Mouse (Mus musculus): ENCODE results near the gene Cwc27. TPM values are rescaled to one million over a fixed set of nuclear protein-coding genes. Genes with fewer than 3 reads are reported as not detected.

Gene Cwc27
- polyA plus RNA-seq, 1 experiment from 2014 or later: 27.9 TPM

GRCm38 (mm10) chr13:104656666-104657272 is 160.2 kb downstream of the Cwc27 start:
- DNase-seq (ENCODE audit: low spot score): no peak
- peaks cover 20% of the 10 kb centered on the region for H3K36me3 ChIP-seq
- no peaks in the 10 kb centered on the region for H3K4me1 ChIP-seq (replicated peaks)
- no peak overlapping the region for H3K27ac ChIP-seq
- no peaks in the 10 kb centered on the region for H3K9me3 ChIP-seq
- H3K4me3 ChIP-seq: no peak overlapping the region
- no peaks in the 10 kb centered on the region for H3K27me3 ChIP-seq (ENCODE audit: insufficient read depth, poor library complexity, severe bottlenecking)
- WGBS: 95% methylated on average over 5 of the region's 5 CpGs

DNA sequence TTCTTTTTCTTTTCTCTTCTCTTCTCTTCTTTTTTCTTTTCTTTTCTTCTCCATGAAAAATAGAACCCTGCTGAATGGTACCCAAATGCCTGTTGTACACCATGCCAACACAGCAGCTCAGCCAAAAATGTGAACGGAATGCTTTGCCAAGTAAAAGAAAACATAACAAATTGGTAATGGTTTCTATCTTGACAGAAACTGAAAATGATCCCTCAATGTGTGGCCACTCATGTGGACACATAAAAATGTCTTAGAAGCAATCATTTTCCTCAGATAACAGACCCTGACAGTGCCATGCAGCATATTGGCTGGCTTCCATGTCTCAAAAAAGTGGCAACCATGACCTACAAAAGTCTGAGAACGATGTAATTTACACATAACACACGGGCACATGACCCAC is 161.8 kb downstream of the Cwc27 start:
- Histone ChIP-seq H3K27me3 (ENCODE audit: insufficient read depth, poor library complexity, severe bottlenecking) (no peaks in the 10 kb centered on the region), H3K4me1 (replicated peaks) (no peaks in the 10 kb centered on the region), H3K4me3 (no peak overlapping the region), H3K36me3 (peaks cover 8% of the 10 kb centered on the region), H3K9me3 (no peaks in the 10 kb centered on the region), H3K27ac (no peak overlapping the region)
- DNase-seq (ENCODE audit: low spot score): no peak
- 80% methylated on average over 3 of the region's 3 CpGs for WGBS

DNA sequence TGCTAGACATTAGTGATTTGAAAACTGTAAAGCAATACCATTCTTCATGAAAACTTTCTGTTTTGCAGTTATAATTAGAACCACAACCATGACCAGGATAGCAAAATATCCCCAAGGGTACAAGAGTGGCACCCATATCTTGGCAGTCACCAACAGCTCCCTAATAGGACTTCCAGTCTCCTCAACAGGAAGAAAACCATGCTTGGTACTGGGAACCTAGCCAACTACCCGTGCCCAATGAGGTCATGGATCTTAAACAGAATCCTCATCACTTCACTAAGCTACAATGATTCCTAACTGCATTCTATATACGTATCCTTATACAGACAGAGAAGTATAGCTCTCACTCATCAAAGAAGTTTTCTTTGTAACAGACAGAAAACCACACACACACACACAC is 165.2 kb downstream of the Cwc27 start:
- Histone ChIP-seq H3K4me1 (replicated peaks) (no peaks in the 10 kb centered on the region), H3K27me3 (ENCODE audit: insufficient read depth, poor library complexity, severe bottlenecking) (no peaks in the 10 kb centered on the region), H3K4me3 (no peak overlapping the region), H3K9me3 (no peaks in the 10 kb centered on the region), H3K36me3 (peaks cover 2% of the 10 kb centered on the region), H3K27ac (no peak overlapping the region)
- 91% methylated on average over 2 of the region's 2 CpGs for WGBS
- no peak for DNase-seq (ENCODE audit: low spot score)

DNA sequence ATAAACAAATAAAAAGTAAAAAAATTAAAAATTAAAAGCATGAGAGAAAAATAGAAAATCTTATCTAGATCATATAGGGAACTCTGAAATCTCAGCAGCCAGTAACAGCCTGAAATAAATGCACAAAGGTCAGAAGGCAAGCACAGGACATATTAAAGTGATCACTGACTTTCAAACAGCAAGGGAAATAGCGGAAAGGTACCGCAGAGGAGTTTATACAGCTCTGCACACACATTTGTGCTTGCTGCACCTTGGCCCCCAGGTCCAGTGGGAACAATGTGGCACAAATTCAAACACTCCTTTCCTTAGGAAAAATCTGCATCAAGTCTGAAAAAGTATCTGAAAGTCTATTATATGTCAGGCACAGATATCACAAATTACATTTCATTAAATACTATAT is 166.3 kb downstream of the Cwc27 start:
- Histone ChIP-seq H3K27ac (no peak overlapping the region), H3K9me3 (no peaks in the 10 kb centered on the region), H3K36me3 (no peaks in the 10 kb centered on the region), H3K4me1 (replicated peaks) (no peaks in the 10 kb centered on the region), H3K27me3 (ENCODE audit: insufficient read depth, poor library complexity, severe bottlenecking) (no peaks in the 10 kb centered on the region), H3K4me3 (no peak overlapping the region)
- no peak for DNase-seq (ENCODE audit: low spot score)
- WGBS: 89% methylated on average over 2 of the region's 2 CpGs

DNA sequence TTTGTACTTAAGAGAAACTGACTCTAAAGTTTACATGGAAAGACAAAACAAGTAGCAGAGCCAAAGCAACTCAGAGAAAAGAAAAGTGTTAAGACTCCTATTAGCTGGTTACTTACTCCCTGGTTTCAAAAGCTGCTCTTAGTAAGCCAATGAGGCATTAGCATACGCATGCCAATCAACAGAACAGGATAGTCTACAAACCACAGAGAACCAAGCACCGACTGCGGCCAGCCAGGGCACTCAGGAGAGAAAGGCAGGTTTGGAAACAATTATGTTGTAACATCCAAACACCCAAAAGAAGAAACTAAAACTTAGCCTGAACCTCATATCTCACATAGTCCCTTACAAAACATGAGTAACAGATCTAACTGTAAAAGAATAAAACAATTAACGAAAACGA is 166.8 kb downstream of the Cwc27 start:
- Histone ChIP-seq H3K36me3 (no peaks in the 10 kb centered on the region), H3K4me3 (no peak overlapping the region), H3K4me1 (replicated peaks) (no peaks in the 10 kb centered on the region), H3K27me3 (ENCODE audit: insufficient read depth, poor library complexity, severe bottlenecking) (no peaks in the 10 kb centered on the region), H3K9me3 (no peaks in the 10 kb centered on the region), H3K27ac (no peak overlapping the region)
- DNase-seq (ENCODE audit: low spot score): no peak
- 77% methylated on average over 5 of the region's 5 CpGs for WGBS

DNA sequence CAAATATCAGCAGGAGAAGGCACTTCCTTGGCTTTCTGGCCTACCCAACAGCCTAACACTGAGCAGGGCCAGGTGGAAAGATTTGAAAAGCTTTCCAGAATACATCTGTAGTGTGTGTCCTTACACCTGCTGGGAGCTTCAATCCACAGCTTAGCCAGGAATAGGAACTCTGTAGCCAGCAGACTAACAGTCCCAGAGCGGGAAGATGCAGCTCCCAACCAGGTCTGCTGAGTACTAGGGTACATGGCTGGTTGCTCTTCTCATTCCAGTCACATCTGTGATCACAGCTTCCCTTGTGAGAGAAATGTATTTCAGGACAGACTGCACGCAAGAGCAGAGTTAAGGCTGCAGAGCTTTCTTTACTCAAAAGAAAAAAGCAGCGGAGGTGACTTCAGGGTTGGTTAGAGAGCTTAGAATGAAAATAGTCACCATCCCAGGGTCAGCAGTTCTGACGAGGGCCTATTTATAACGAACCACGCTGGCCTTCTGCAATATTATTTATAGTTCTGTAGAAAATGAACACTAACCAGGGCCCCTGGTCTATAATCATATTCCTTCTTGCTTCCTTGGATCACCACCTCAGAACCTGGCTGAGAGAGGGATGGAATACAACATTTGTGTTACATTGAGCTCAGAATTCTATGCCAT is 171.0 kb downstream of the Cwc27 start:
- 94% methylated on average over 6 of the region's 6 CpGs for WGBS
- no peak overlapping the region for H3K27ac ChIP-seq
- no peaks in the 10 kb centered on the region for H3K36me3 ChIP-seq
- no peak for DNase-seq (ENCODE audit: low spot score)
- no peaks in the 10 kb centered on the region for H3K9me3 ChIP-seq
- H3K4me1 ChIP-seq (replicated peaks): no peaks in the 10 kb centered on the region
- no peak overlapping the region for H3K4me3 ChIP-seq
- H3K27me3 ChIP-seq (ENCODE audit: insufficient read depth, poor library complexity, severe bottlenecking): no peaks in the 10 kb centered on the region

DNA sequence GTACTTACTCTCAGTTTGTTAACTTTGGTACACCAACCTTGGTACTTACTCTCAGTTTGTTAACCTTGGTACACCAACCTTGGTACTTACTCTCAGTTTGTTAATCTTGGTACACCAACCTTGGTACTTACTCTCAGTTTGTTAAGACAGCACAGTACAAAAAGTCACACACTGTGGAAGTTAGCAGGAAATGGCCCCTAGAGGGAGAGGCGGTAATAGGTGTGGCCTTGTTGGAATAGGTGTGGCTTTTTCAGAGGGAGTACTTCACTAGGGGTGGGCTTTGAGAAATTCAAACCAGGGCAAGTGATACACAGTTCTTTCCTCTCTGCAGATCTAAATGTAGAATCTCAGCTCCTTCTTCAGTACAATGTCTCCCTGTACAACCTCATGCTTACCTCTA is 172.8 kb downstream of the Cwc27 start:
- 97% methylated on average over 1 of the region's 1 CpGs for WGBS
- no peaks in the 10 kb centered on the region for H3K27me3 ChIP-seq (ENCODE audit: insufficient read depth, poor library complexity, severe bottlenecking)

DNA sequence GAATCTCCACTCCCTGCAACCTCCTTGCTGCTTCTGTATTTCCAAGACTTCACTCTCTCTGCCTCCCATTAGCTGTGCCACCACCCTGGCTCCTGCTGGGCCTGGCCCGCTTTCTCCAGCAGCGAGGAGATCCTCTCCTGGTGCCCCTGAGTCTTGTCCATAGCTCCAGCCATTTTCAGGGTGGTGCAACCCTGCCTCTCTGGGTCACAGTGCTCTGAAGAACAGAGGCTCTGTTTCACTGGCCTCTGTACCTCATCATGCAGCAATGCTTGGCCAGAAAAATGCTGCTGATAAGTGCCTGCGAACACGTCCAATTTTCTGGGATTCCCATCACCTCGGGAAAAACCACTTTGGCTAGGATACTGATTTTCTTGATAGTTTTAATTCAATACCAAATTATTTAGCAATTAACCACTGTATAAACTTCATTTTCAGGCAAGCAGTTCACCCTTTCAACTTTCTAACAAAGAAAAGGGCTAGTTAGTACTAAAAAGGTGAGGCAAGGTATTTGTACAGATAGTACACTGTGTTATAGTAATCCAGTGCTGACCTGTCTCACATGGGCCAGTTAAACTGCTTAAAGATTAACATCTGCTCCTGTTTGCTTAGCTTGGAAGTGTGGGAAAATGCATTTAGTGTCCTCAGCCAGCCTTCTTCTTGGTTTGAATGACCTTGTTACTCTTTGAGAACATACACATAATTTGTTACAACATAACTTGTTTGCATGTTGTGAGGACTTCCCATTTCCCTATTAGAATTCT is 176.1 kb downstream of the Cwc27 start:
- H3K27me3 ChIP-seq (ENCODE audit: insufficient read depth, poor library complexity, severe bottlenecking): no peaks in the 10 kb centered on the region
- WGBS: 86% methylated on average over 5 of the region's 5 CpGs
- H3K4me1 ChIP-seq (replicated peaks): 0 out of 2 replicates have a peak, but pooled peaks cover 2% of the 10 kb centered on the region
- H3K27ac ChIP-seq: no peak overlapping the region
- no peak for DNase-seq (ENCODE audit: low spot score)
- H3K36me3 ChIP-seq: peaks cover 3% of the 10 kb centered on the region; the same call in 1 of the 2 replicates
- no peaks in the 10 kb centered on the region for H3K9me3 ChIP-seq
- no peak overlapping the region for H3K4me3 ChIP-seq

More for the DNA sequence above, 172.8 kb downstream of the Cwc27 start:
- no peak for DNase-seq (ENCODE audit: low spot score)
- H3K27ac ChIP-seq: no peak overlapping the region
- peaks cover 2% of the 10 kb centered on the region; the same call in 1 of the 2 replicates for H3K36me3 ChIP-seq
- no peak overlapping the region for H3K4me3 ChIP-seq
- H3K9me3 ChIP-seq: no peaks in the 10 kb centered on the region
- no peaks in the 10 kb centered on the region for H3K4me1 ChIP-seq (replicated peaks)

- Histone ChIP-seq H3K36me3 (peaks cover 3% of the 10 kb centered on the region; the same call in 1 of the 2 replicates), H3K9me3 (no peaks in the 10 kb centered on the region), H3K27me3 (ENCODE audit: insufficient read depth, poor library complexity, severe bottlenecking) (no peaks in the 10 kb centered on the region), H3K27ac (no peak overlapping the region), H3K4me1 (replicated peaks) (0 out of 2 replicates have a peak, but pooled peaks cover 2% of the 10 kb centered on the region), H3K4me3 (no peak overlapping the region)
- no peak for DNase-seq (ENCODE audit: low spot score)
- WGBS: 89% methylated on average over 3 of the region's 3 CpGs
These were observed 178.0 kb downstream of the Cwc27 start for GRCm38 (mm10) chr13:104638988-104639387.

DNA sequence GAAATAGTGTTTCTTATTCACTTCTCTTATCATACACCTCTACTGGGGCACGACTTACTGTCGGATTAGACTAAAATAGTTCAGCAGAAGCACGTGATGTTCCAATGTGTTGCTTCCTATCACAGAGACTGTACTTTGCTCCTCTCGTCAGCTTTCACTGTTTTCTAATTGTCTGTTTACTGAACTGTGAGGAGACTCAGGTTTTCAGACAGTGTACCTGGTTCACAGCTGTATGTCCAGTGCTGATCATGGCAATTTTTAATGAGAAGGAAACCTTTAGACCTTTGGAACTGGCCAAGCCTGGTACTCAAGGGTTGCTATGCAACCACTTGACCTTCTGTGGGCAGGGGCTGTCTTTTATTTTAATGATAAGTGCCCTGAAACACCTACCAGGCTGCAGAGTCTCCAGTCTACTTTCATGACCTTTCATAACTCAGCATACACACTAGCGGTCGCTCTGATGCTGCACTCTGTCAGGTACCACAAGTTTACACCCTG is 180.9 kb downstream of the Cwc27 start:
- WGBS: 90% methylated on average over 6 of the region's 6 CpGs
- peaks cover 9% of the 10 kb centered on the region; the same call in 1 of the 2 replicates for H3K4me1 ChIP-seq (replicated peaks)
- no peak overlapping the region for H3K4me3 ChIP-seq
- no peaks in the 10 kb centered on the region for H3K9me3 ChIP-seq
- peaks cover 3% of the 10 kb centered on the region; the same call in 1 of the 2 replicates for H3K36me3 ChIP-seq
- no peak overlapping the region for H3K27ac ChIP-seq
- no peak for DNase-seq (ENCODE audit: low spot score)
- no peaks in the 10 kb centered on the region for H3K27me3 ChIP-seq (ENCODE audit: insufficient read depth, poor library complexity, severe bottlenecking)

DNA sequence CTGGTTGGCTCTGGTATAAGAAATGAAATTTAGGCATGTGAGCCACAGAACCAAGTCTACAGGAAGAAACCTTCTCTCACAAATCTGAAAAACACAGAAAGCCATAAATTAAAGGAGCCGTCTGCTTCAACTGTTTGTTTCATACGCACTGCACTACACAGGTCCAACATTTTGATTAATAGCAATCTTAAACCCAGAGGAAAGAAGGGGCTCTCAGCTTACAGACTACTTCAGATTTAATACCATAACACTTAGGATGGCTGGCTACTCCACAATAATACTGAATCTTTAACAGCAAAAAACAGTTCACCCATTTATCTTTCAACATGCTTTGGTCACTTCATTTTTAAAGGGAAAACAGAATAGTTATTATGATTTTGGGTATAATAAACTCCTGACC is 182.2 kb downstream of the Cwc27 start:
- Histone ChIP-seq H3K4me3 (no peak overlapping the region), H3K27ac (no peak overlapping the region), H3K9me3 (no peaks in the 10 kb centered on the region), H3K4me1 (replicated peaks) (peaks cover 9% of the 10 kb centered on the region; the same call in 1 of the 2 replicates), H3K27me3 (ENCODE audit: insufficient read depth, poor library complexity, severe bottlenecking) (no peaks in the 10 kb centered on the region), H3K36me3 (peaks cover 10% of the 10 kb centered on the region; the same call in 1 of the 2 replicates)
- no peak for DNase-seq (ENCODE audit: low spot score)
- 92% methylated on average over 2 of the region's 2 CpGs for WGBS

DNA sequence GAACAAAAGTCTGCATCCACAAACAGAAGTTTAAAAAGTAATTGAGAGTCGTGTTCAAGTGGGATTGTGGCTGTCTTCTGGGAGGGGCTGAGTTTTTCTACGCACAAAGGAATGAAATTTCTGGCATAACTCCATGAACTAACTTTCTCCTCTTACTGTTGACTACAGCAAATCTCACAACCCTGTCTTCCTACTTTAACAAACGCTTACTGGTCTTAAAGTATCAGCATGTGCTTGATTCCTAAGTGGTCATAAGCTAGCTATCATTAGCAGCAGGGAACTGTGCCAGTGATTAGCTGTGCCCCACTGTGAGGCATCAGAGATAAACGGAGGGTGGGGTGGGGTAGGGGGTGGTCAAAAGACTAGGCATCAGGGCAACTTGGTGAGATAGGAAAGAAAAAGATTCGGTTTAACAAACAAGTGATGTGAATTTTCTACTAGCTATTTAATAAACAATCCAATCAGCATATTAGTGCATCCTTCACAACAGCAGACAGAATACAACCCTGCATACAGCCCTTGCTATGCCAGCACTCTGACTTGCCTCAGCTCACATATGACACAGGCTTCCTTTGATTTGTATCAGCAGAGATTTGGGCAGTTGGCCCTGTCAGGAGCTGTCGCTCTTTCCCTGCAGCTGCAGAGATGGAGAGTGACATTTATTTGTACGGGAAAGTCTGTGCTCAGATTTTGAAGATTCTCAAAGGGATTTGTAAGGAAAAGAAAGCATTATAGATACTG is 184.3 kb downstream of the Cwc27 start:
- DNase-seq (ENCODE audit: low spot score): no peak
- Histone ChIP-seq H3K27ac (no peak overlapping the region), H3K4me1 (replicated peaks) (peaks cover 16% of the 10 kb centered on the region), H3K9me3 (no peaks in the 10 kb centered on the region), H3K36me3 (peaks cover 7% of the 10 kb centered on the region; the same call in 1 of the 2 replicates), H3K27me3 (ENCODE audit: insufficient read depth, poor library complexity, severe bottlenecking) (no peaks in the 10 kb centered on the region), H3K4me3 (no peak overlapping the region)
- 72% methylated on average over 7 of the region's 7 CpGs for WGBS

Measured in hindbrain, embryonic 10.5 days (tissue).